Mouse (Mus musculus) erythroid progenitor cell, adult 5-6 weeks (primary cell): ENCODE results near the gene Hcst. TPM values are rescaled to one million over a fixed set of nuclear protein-coding genes. Genes with fewer than 3 reads are reported as not detected.

Experiments used
- ATAC-seq: replicated peaks from 2 replicates; pipeline ENCODE4 v1.8.0; 2016; ENCODE audit warnings: moderate number of reproducible peaks, mild to moderate bottlenecking, moderate TSS enrichment, inconsistent platforms; ENCODE audit not compliant: poor library complexity, low FRiP score, severe bottlenecking
- total RNA-seq, 2 experiments: library from RNA; stranded (forward) in 1 of 2; stranded (reverse) in 1 of 2; fragments of 150-400 nt in 1 of 2; fragments of 186-747, 209-891 nt in 1 of 2; gene quantifications; 2 replicates each; pipeline versions ENCODE4 v1.2.3 to v1.2.4; 2015 to 2017; ENCODE audit warnings: low replicate concordance in 2 of 2

The Hcst gene
- total RNA-seq, 2 experiments from 2014 or later = 18.0 TPM; not detected in 1

- no peak for ATAC-seq
Observed at GRCm38 (mm10) chr7:30435156-30435555, 15.5 kb upstream of the Hcst start.

- ATAC-seq = no peak
Observed at GRCm38 (mm10) chr7:30434701-30435100, 15.0 kb upstream of the Hcst start.

- no peak for ATAC-seq
Observed at GRCm38 (mm10) chr7:30434238-30434637, 14.6 kb upstream of the Hcst start.

- ATAC-seq = no peak
Observed at GRCm38 (mm10) chr7:30431793-30432192, 12.1 kb upstream of the Hcst start.

GRCm38 (mm10) chr7:30430191-30430590, 10.5 kb upstream of the Hcst start:
- no peak for ATAC-seq

- no peak for ATAC-seq
Observed at GRCm38 (mm10) chr7:30429327-30429726, 9.7 kb upstream of the Hcst start.

GRCm38 (mm10) chr7:30423071-30423641, 3.5 kb upstream of the Hcst start:
- ATAC-seq = no peak

GRCm38 (mm10) chr7:30422560-30422959, 2.9 kb upstream of the Hcst start:
- ATAC-seq = no peak

- peak; percentile 49; the same call in 1 of the 2 replicates for ATAC-seq
Observed at GRCm38 (mm10) chr7:30421890-30422435, 2.3 kb upstream of the Hcst start.

GRCm38 (mm10) chr7:30421175-30421889, 1.7 kb upstream of the Hcst start, which contains the start of gene Nfkbid:
Gene Nfkbid, plus strand, starts transcription at chr7:30421732.
- ATAC-seq = peak; percentile 72

- ATAC-seq = no peak
Observed at GRCm38 (mm10) chr7:30420673-30421072, 1.0 kb upstream of the Hcst start.

GRCm38 (mm10) chr7:30417856-30418255, 1.8 kb downstream of the Hcst start:
- no peak for ATAC-seq

GRCm38 (mm10) chr7:30413596-30413995, 6.1 kb downstream of the Hcst start, which contains the start of gene Tyrobp:
Gene Tyrobp, plus strand, starts transcription at chr7:30413760.
- ATAC-seq = no peak

GRCm38 (mm10) chr7:30412735-30413147, 6.9 kb downstream of the Hcst start:
- ATAC-seq = no peak

- no peak for ATAC-seq
Observed at GRCm38 (mm10) chr7:30411023-30411422, 8.6 kb downstream of the Hcst start.

GRCm38 (mm10) chr7:30409789-30410188, 9.9 kb downstream of the Hcst start:
- ATAC-seq = no peak

GRCm38 (mm10) chr7:30408639-30409038, 11.0 kb downstream of the Hcst start:
- ATAC-seq = no peak

- ATAC-seq = no peak
Observed at GRCm38 (mm10) chr7:30402343-30402742, 17.3 kb downstream of the Hcst start.

- ATAC-seq = no peak
Observed at GRCm38 (mm10) chr7:30399671-30400070, 20.0 kb downstream of the Hcst start.

GRCm38 (mm10) chr7:30394871-30395270, 24.8 kb downstream of the Hcst start:
- ATAC-seq = no peak

- ATAC-seq = no peak
Observed at GRCm38 (mm10) chr7:30394379-30394778, 25.3 kb downstream of the Hcst start.
